Mouse (Mus musculus) myocyte (in vitro differentiated cells): ENCODE data around the gene Vcp.

Source experiments
- POLR2A ChIP-seq: IDR thresholded peaks from one replicate; pipeline ENCODE4 v1.6.1; 2011; ENCODE audit warnings: low read depth, mild to moderate bottlenecking, control low read depth, moderate library complexity; ENCODE audit not compliant: insufficient read length
- REST ChIP-seq: IDR thresholded peaks from one replicate; pipeline ENCODE4 v1.6.1; 2011; ENCODE audit warnings: mild to moderate bottlenecking, control low read depth, moderate library complexity; ENCODE audit not compliant: insufficient read depth, insufficient read length
- TCF12 ChIP-seq: IDR thresholded peaks from one replicate; pipeline ENCODE4 v1.6.1; 2011; ENCODE audit warnings: mild to moderate bottlenecking, control low read depth; ENCODE audit not compliant: poor library complexity, insufficient read depth, severe bottlenecking
- USF1 ChIP-seq: IDR thresholded peaks from one replicate; pipeline ENCODE4 v1.6.1; 2011; ENCODE audit warnings: low read depth, mild to moderate bottlenecking, control low read depth, moderate library complexity

- TF ChIP-seq POLR2A (no peak), REST (no peak), TCF12 (no peak), USF1 (no peak)
These were observed 2.3 kb downstream of the Vcp start for GRCm38 (mm10) chr4:42998022-42998421.
